Mouse (Mus musculus) kidney, embryonic 14.5 days (tissue): ENCODE results near the gene Rsrc1. TPM values are rescaled to one million over a fixed set of nuclear protein-coding genes. Genes with fewer than 3 reads are reported as not detected.
"Not testable (repeated sequence)": the region's sequence is repeated elsewhere in the genome, so short reads cannot be mapped to it uniquely, and the experiment has no call there.

Source experiments
- ATAC-seq: fragments of 200-750 bp; cut with Nextera tagmentation; 2 replicates; pipeline ENCODE4 v1.8.0; 2017; ENCODE audit warnings: moderate number of reproducible peaks, mild to moderate bottlenecking, moderate TSS enrichment, moderate library complexity; ENCODE audit not compliant: low FRiP score, low TSS enrichment
- H3K27ac ChIP-seq: fragments of 300-500 bp; sonication (generic); 2 replicates; pipeline ENCODE4 v1.5.1; 2014; ENCODE audit warnings: low read depth, mild to moderate bottlenecking, low read length, moderate library complexity, mixed read lengths
- H3K27me3 ChIP-seq: fragments of 300-500 bp; sonication (generic); 2 replicates; pipeline ENCODE4 v1.6.1; 2014; ENCODE audit warnings: mild to moderate bottlenecking, low read length; ENCODE audit not compliant: control insufficient read depth, insufficient read depth
- H3K36me3 ChIP-seq: fragments of 300-500 bp; sonication (generic); 2 replicates; pipeline ENCODE4 v1.6.1; 2014; ENCODE audit warnings: low read length, mixed read lengths; ENCODE audit not compliant: control insufficient read depth, insufficient read depth
- H3K4me1 ChIP-seq: fragments of 300-500 bp; sonication (generic); 2 replicates; pipeline ENCODE4 v1.6.1; 2014; ENCODE audit warnings: low read length, mixed read lengths; ENCODE audit not compliant: control insufficient read depth, insufficient read depth
- H3K4me2 ChIP-seq: fragments of 300-500 bp; sonication (generic); replicated peaks from 2 replicates; pipeline ENCODE4 v1.6.1; 2014; ENCODE audit warnings: low read depth, mild to moderate bottlenecking, low read length
- H3K4me3 ChIP-seq: fragments of 300-500 bp; sonication (generic); 2 replicates; pipeline ENCODE4 v1.5.1; 2014; ENCODE audit warnings: mild to moderate bottlenecking, low read length
- H3K9ac ChIP-seq: fragments of 300-500 bp; sonication (generic); 2 replicates; pipeline ENCODE4 v1.6.1; 2014; ENCODE audit warnings: low read depth, mild to moderate bottlenecking, low read length, moderate library complexity
- H3K9me3 ChIP-seq: fragments of 300-500 bp; sonication (generic); 2 replicates; pipeline ENCODE4 v1.6.1; 2016; ENCODE audit warnings: low read length; ENCODE audit not compliant: control insufficient read depth
- WGBS: fragments of 180-500 bp; shearing (Covaris S2); extraction: QIAGEN DNeasy Blood & Tissue Kit; methylation state at CpG from one replicate; pipeline ENCODE4 v1.1.7; 2014; 5-methylcytosine and 5-hydroxymethylcytosine counted together
- polyA plus RNA-seq: library from polyadenylated mRNA; unstranded; fragments of >200 nt; fragmentation: Nextera tagmentation; extraction: Ambion mirVana; gene quantifications from 2 replicates; pipeline ENCODE4 v1.2.1, GENCODE M21; 2014

Gene Rsrc1
- polyA plus RNA-seq, 1 experiment from 2014 or later = 38.5 TPM

DNA sequence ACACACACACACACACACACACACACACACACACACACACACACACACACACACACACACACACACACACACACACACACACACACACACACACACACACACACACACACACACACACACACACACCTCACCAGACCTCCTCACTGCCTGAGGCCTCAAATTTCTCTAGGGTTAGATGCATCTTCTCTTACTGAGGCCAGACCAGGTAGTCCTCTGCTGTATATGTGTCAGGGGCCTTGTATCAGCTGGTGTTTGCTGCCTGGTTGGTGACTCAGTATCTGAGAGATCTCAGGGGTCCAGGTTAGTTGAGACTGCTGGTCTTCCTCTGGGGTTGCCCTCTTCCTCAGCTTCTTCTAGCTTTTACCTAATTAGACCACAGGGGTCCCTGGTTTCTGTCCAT, 92.5 kb downstream of the Rsrc1 start:
- not testable (repeated sequence) for ATAC-seq, H3K4me3 ChIP-seq, H3K4me2 ChIP-seq, H3K36me3 ChIP-seq, H3K9ac ChIP-seq, H3K27ac ChIP-seq, H3K27me3 ChIP-seq, H3K9me3 ChIP-seq, H3K4me1 ChIP-seq

DNA sequence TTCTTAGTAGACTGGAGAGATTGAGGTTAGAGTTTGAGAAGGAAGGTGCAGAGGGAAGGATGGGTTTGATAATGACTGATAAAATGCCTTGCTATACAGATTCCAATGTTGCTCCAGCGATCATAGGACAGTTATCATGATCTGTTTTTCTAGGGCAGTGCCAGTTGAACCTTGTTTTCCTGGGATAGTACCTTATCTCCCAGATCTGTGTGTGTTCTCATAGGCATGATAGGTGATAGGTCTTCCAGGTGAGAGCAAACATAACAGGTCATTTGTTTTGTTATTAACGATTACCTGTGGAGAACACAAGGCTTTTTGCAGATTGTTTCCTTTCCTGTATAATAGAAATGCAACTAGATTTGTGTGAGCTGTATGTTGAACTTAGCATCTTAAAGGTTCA, 94.3 kb downstream of the Rsrc1 start:
- Histone ChIP-seq H3K27ac (no peak overlapping the region), H3K4me2 (no peak overlapping the region), H3K27me3 (no peaks in the 10 kb centered on the region), H3K4me1 (no peaks in the 10 kb centered on the region), H3K9me3 (no peaks in the 10 kb centered on the region; the same call in 1 of the 2 replicates), H3K4me3 (no peak overlapping the region), H3K9ac (no peak overlapping the region), H3K36me3 (no peaks in the 10 kb centered on the region)
- 90% methylated on average over 2 of the region's 2 CpGs for WGBS
- ATAC-seq = no peak

DNA sequence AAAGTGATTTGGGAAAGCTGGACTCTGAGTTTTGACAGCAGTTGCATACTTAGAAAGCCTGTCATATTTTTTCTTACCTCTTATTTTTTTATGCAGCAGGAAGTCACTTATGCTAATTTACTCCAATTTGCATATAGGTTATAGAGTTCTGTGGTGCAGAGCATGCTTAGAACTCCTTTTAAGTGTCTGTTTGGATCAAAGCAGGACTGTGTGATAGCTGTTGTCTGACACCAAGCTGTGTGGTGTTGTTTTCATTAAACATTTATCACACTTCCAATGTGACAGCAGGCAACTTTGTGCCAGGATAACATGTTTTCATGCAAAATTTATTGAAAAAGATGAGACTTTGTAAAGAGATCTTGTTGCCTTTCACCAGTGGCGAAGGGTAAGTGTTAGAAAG, 103.6 kb downstream of the Rsrc1 start:
- no peaks in the 10 kb centered on the region for H3K27me3 ChIP-seq
- 87% methylated on average over 1 of the region's 1 CpGs for WGBS
- no peaks in the 10 kb centered on the region for H3K4me1 ChIP-seq
- no peak overlapping the region for H3K4me2 ChIP-seq
- H3K4me3 ChIP-seq = no peak overlapping the region
- H3K27ac ChIP-seq = no peak overlapping the region
- no peak for ATAC-seq
- H3K9me3 ChIP-seq = no peaks in the 10 kb centered on the region; the same call in 1 of the 2 replicates
- no peaks in the 10 kb centered on the region for H3K36me3 ChIP-seq
- no peak overlapping the region for H3K9ac ChIP-seq

DNA sequence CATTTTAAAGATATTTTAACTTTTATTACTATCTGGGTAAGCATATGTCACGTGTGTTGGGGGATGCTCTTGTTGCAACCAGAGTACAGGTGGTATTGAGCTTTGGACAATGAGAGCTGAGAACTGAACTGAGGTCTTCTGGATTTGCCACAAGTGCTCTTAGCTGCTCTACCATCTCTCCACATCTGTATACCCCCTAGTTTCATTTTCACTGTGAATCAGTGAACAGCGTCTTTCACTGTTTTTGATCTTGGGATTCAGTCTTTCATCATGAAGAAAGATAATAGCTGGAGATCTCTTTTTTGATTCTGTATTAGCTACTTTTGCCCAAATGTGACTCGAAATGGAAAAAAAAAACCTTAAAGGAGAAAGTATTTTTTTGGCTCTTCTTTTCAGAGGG, 127.2 kb downstream of the Rsrc1 start:
- Histone ChIP-seq H3K9ac (no peak overlapping the region), H3K4me3 (no peak overlapping the region), H3K4me1 (no peaks in the 10 kb centered on the region), H3K9me3 (no peaks in the 10 kb centered on the region), H3K36me3 (no peaks in the 10 kb centered on the region), H3K27me3 (no peaks in the 10 kb centered on the region), H3K4me2 (no peak overlapping the region), H3K27ac (no peak overlapping the region)
- no peak for ATAC-seq
- WGBS = 88% methylated on average over 3 of the region's 3 CpGs

- H3K4me3 ChIP-seq = no peak overlapping the region
- H3K4me1 ChIP-seq = no peaks in the 10 kb centered on the region
- no peak overlapping the region for H3K27ac ChIP-seq
- no peak overlapping the region for H3K4me2 ChIP-seq
- H3K27me3 ChIP-seq = no peaks in the 10 kb centered on the region
- 85% methylated on average over 4 of the region's 4 CpGs for WGBS
- H3K9me3 ChIP-seq = no peaks in the 10 kb centered on the region
- ATAC-seq = no peak
- no peaks in the 10 kb centered on the region for H3K36me3 ChIP-seq
- H3K9ac ChIP-seq = no peak overlapping the region
These were observed 135.1 kb downstream of the Rsrc1 start for GRCm38 (mm10) chr3:67116317-67116716.

GRCm38 (mm10) chr3:67132521-67132920, 151.3 kb downstream of the Rsrc1 start:
- H3K36me3 ChIP-seq = no peaks in the 10 kb centered on the region
- peaks cover 5% of the 10 kb centered on the region; the same call in 1 of the 2 replicates for H3K9me3 ChIP-seq
- no peaks in the 10 kb centered on the region for H3K4me1 ChIP-seq
- no peak overlapping the region for H3K9ac ChIP-seq
- H3K27me3 ChIP-seq = no peaks in the 10 kb centered on the region
- 70% methylated on average over 3 of the region's 3 CpGs for WGBS
- no peak overlapping the region for H3K4me2 ChIP-seq
- H3K4me3 ChIP-seq = no peak overlapping the region
- ATAC-seq = no peak
- H3K27ac ChIP-seq = no peak overlapping the region

GRCm38 (mm10) chr3:67135749-67136375, 154.7 kb downstream of the Rsrc1 start:
- Histone ChIP-seq H3K27me3 (no peaks in the 10 kb centered on the region), H3K9me3 (no peaks in the 10 kb centered on the region), H3K27ac (no peak overlapping the region), H3K4me2 (no peak overlapping the region), H3K4me1 (no peaks in the 10 kb centered on the region), H3K9ac (no peak overlapping the region), H3K36me3 (no peaks in the 10 kb centered on the region), H3K4me3 (no peak overlapping the region)
- 92% methylated on average over 2 of the region's 2 CpGs for WGBS
- ATAC-seq = no peak

DNA sequence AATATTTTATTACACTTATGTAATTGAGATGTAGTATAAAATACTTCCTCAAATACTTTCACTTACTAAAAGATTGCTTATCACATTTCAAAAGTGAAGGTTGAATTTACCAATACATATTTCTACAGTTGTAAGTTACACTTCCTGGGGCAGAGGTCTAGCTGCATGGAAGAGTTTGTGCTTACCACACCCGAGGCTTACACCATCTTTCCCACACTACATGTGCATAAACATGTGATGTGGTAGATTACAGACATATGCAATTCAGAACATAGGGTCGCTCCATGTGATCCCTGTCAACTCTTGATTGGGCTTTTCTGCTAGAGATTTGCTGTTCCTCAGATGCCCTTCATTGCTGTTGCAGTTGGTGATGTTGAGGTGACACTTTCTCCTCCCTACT, 163.8 kb downstream of the Rsrc1 start:
- Histone ChIP-seq H3K9ac (no peak overlapping the region), H3K4me2 (no peak overlapping the region), H3K27me3 (no peaks in the 10 kb centered on the region), H3K9me3 (no peaks in the 10 kb centered on the region), H3K4me3 (no peak overlapping the region), H3K27ac (no peak overlapping the region), H3K4me1 (no peaks in the 10 kb centered on the region), H3K36me3 (no peaks in the 10 kb centered on the region)
- WGBS = 86% methylated on average over 2 of the region's 2 CpGs
- no peak for ATAC-seq

GRCm38 (mm10) chr3:67146280-67146679, 165.1 kb downstream of the Rsrc1 start:
- Histone ChIP-seq H3K4me3 (no peak overlapping the region), H3K4me1 (no peaks in the 10 kb centered on the region), H3K27ac (no peak overlapping the region), H3K9ac (no peak overlapping the region), H3K27me3 (no peaks in the 10 kb centered on the region), H3K4me2 (no peak overlapping the region), H3K9me3 (no peaks in the 10 kb centered on the region), H3K36me3 (no peaks in the 10 kb centered on the region)
- ATAC-seq = no peak
- 98% methylated on average over 1 of the region's 1 CpGs for WGBS
